Mouse (Mus musculus) inflammation-experienced regulatory T-cells, adult 6 months (primary cell): Measurements from ENCODE around the gene Stx1a. TPM values are rescaled to one million over a fixed set of nuclear protein-coding genes. Genes with fewer than 3 reads are reported as not detected.
A peak's percentile ranks its signal among the peaks of the same experiment; 100 is the strongest.

Experiments used
- ATAC-seq: one replicate; pipeline ENCODE4 v1.8.0; 2017
- polyA plus RNA-seq, 3 experiments: library from polyadenylated mRNA; unstranded; fragments of 100-300 nt; shearing (Covaris generic); gene quantifications; one replicate each; pipeline ENCODE4 v1.2.1; 2017

Gene Stx1a
- 10 to 100 TPM in 2 of 3 experiments, 1 to 10 TPM in 1; 4.4 to 24.9 (median 20.8) TPM for polyA plus RNA-seq

- ATAC-seq: peak; percentile 44
Observed at GRCm38 (mm10) chr5:135023344-135024173, at the start of gene Stx1a. Gene Stx1a (plus strand): TSS chr5:135023482.

- no peak for ATAC-seq
Observed at GRCm38 (mm10) chr5:134973526-134973925, 49.8 kb upstream of the Stx1a start.

GRCm38 (mm10) chr5:134974294-134974693 lies 49.0 kb upstream of the Stx1a start:
- no peak for ATAC-seq

GRCm38 (mm10) chr5:134974921-134975320 lies 48.4 kb upstream of the Stx1a start:
- ATAC-seq: no peak

GRCm38 (mm10) chr5:134976164-134976563 lies 47.1 kb upstream of the Stx1a start:
- ATAC-seq: no peak

- ATAC-seq: no peak
Observed at GRCm38 (mm10) chr5:134976577-134977250, 46.6 kb upstream of the Stx1a start.

- ATAC-seq: no peak
Observed at GRCm38 (mm10) chr5:134977837-134978236, 45.4 kb upstream of the Stx1a start.

DNA sequence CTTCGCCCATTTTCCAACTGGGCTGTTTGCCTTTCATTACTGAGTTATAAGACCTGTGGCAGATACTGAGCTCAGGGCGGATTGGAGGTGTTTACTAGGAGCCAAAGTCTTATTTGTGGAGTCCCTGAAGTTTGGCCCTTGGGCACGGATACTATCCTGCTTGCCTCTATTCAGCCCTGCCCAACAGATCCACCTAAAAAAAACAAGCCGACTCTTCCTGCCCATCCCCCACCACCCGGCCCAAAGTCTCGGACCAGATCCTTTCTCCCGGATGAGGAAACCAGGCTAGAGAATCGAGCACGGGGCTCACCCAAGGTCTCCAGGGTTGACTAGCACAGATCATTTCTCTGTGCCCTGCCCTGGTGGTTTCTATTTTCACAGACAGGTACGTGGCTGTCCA lies 42.1 kb upstream of the Stx1a start:
- no peak for ATAC-seq

DNA sequence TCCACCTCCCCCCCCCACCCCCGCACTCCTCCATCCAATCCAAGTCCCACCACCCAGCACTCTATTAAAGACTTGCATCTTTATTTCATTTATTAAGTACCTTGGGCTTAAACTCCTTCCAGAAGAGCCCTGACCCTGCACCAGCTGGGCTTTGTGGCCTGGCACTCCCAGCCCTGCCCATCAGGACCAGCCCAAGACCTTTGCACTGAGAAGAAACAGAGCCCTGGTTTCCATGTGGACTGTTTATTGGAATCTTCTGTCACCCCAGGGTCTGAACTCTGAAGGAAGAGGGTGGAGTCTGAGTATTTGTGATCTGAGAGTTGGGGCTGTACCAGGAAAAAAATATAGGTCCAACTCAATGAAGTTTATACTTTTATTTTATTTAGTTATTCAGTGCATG lies 40.2 kb upstream of the Stx1a start:
- no peak for ATAC-seq

GRCm38 (mm10) chr5:134983771-134984170 lies 39.5 kb upstream of the Stx1a start:
- ATAC-seq: no peak

DNA sequence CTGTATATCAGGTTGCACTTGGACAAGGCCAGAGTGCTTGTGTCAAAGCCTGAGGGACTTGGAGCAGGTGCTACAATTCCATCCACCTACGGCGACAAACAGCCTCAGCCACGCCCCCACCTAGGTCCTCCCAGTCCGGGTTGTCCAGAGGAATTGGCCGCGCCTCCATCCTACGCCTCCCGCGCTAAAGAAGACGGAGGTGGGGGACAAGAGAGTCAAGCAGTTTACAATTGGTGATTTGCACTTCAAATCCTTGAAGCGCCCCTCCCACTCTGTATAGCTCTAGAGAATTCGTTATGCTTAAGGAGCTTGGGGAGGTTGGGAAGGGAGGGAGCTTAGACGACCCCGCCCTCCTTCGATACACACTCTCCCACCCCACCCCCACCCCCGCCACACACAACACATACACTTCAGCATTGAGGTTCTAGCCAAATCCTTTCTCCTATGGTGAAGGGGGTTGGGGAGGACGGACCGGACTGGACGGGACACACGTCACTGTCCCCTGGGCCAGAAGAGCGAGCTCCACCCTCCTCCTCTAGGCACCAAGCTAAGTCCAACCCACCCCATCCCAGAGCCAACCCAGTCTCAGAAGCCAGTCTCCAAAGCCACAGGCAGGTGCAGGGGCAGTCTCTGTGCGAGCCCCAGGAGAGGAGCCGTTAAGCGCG lies 37.5 kb upstream of the Stx1a start, which contains the start of gene Cldn3:
TSS of gene Cldn3 (plus strand) at position 582 of the 665 bp plus-strand sequence.
- ATAC-seq: no peak

DNA sequence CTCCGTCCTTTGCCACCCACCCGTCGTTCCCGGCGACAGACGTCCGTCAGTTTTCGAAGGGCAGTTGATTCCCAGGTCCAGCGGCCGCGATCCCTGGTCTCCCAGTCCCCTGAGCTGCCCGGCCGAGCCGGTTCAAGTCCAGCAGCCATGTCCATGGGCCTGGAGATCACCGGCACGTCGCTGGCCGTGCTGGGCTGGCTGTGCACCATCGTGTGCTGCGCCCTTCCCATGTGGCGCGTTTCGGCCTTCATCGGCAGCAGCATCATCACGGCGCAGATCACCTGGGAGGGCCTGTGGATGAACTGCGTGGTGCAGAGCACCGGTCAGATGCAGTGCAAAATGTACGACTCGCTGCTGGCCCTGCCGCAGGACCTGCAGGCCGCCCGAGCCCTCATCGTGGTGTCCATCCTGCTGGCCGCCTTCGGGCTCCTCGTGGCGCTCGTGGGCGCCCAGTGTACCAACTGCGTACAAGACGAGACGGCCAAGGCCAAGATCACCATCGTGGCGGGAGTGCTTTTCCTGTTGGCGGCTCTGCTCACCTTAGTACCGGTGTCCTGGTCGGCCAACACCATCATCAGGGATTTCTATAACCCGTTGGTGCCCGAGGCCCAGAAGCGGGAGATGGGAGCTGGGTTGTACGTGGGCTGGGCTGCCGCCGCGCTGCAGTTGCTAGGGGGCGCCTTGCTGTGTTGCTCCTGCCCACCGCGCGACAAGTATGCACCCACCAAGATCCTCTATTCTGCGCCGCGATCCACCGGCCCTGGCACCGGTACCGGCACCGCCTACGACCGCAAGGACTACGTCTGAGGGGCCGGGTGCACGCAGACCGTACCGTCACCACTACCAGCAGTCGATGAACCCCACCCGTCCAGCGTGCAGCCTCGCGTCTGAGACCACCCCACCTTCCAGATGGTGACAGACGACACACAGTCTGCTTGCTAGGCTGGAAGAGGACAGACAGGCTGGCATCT lies 36.7 kb upstream of the Stx1a start:
- no peak for ATAC-seq

DNA sequence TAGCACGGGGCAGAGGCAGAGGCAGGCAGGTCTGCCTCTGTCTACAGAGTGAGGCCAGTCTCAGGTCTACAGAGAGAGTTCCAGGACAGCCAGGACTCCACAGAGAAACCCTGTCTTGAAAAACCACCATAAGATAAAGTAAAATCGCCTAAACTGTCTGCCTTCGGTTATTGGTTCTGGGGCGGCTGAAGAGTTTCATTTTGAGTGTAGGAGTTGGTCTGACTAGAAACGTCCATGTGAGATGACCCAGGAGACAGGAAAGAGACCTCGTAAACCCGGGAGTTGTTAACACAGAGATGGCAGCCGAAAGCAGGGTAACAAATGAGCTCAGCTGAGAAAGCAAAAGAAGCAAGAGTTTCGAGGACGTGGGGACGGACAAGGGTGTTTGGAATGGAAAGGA lies 34.1 kb upstream of the Stx1a start:
- no peak for ATAC-seq

DNA sequence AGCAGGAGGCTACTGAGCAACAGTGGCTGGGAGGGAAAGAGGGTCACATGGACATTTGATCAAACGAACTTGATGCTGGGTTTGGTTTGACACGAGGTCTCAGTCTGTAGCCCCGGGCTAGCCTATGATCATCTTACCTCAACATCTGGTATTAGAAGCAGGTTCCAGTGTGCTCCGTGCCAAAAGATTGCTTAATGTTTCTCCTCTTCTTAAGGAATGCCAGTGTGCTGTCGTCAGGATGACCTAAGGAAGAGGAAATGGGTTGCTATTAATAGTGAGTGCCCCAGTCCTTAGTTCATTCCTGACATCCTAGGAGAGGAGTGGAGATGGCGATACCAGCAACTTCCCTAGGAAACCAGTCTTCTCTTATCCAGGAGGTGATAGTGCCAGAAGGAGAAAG lies 33.5 kb upstream of the Stx1a start:
- ATAC-seq: no peak

- ATAC-seq: no peak
Observed at GRCm38 (mm10) chr5:134992566-134992965, 30.7 kb upstream of the Stx1a start.

DNA sequence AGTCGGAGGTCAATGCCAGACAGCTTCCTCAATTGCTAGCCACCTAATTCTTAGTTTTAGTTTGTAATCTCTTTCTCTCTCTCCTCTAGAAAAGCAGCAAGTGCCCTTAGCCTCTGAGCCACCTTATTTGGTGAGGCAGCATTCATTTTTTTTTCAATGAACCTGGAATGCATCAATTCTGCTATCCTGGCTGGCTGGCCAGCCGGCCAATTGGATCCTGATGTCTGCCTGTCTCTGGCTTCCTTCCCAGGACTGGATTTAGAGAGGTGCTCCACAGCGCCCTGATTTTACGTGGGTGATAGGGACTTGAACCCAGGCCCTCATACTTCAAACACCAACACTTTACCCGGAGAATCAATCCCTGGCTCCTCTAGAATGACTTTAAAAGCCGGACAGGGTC lies 24.9 kb upstream of the Stx1a start:
- ATAC-seq: no peak

DNA sequence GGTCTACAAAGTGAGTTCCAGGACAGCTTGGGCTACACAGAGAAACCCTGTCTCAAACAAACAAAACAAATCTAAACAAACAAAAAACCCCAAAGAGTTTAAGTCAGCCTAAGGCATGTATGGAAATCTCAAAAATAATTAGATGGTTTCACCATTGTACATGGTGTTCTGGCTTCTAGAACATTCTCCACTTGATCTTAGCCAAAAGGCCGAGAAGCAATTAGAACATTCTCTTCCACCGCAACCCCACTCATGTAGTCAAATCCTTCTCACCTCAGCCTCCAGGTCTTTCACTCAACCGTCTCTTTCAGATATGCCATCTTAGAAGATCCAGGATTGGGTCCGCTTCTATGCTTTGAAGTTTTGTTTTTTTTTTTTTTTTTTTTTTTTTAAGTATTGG lies 23.5 kb upstream of the Stx1a start:
- ATAC-seq: no peak

DNA sequence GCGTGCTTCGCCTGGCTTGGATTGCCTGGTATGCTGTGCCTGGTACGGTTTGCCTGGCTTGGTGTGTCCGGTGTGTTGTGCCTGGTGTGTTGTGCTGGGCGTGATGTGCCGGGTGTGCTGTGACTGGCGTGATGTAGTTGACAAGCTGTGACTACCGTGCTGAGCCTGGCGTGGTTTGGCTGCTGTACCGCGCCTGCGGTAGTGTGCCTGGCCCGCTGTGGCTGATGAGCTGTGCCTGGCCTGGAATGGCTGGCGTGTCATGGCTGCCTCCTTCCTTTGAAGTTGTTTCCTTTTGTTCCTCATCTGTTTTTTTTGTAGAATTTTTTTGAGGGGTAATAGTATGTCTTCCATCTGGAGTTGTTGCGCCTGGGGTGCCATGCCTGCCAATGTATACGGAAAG lies 22.5 kb upstream of the Stx1a start:
- ATAC-seq: no peak

- ATAC-seq: no peak
Observed at GRCm38 (mm10) chr5:135001309-135001708, 22.0 kb upstream of the Stx1a start.

- no peak for ATAC-seq
Observed at GRCm38 (mm10) chr5:135002151-135002550, 21.1 kb upstream of the Stx1a start.

GRCm38 (mm10) chr5:135007802-135008571 lies 15.3 kb upstream of the Stx1a start:
- ATAC-seq: no peak
